Mouse (Mus musculus) cortical plate, adult 2 months (tissue): ENCODE results near the gene Fndc8. TPM values are rescaled to one million over a fixed set of nuclear protein-coding genes. Genes with fewer than 3 reads are reported as not detected.

ENCODE experiments used
- H3K27ac ChIP-seq: fragments of 200-500 bp; 2 replicates; pipeline ENCODE4 v1.5.1; 2012; ENCODE audit warnings: low read length, control low read depth, inconsistent platforms; ENCODE audit not compliant: insufficient read depth
- H3K4me1 ChIP-seq: fragments of 200-500 bp; 2 replicates; pipeline ENCODE4 v1.6.1; 2011; ENCODE audit warnings: low read length; ENCODE audit not compliant: control insufficient read depth, insufficient read depth
- H3K4me3 ChIP-seq: fragments of 200-500 bp; 2 replicates; pipeline ENCODE4 v1.5.1; 2011; ENCODE audit warnings: mild to moderate bottlenecking, low read length, control low read depth; ENCODE audit not compliant: insufficient read depth
- CTCF ChIP-seq: fragments of 200-500 bp; IDR thresholded peaks from 2 replicates; pipeline ENCODE4 v1.5.1; 2011; ENCODE audit warnings: mild to moderate bottlenecking, control low read depth, low read length; ENCODE audit not compliant: insufficient read depth; ENCODE audit errors: extremely low read depth
- POLR2A ChIP-seq: fragments of 200-500 bp; IDR thresholded peaks from 2 replicates; pipeline ENCODE4 v1.6.1; 2011; ENCODE audit warnings: mild to moderate bottlenecking, low read length, control low read depth; ENCODE audit not compliant: insufficient read depth; ENCODE audit errors: extremely low read depth
- polyA plus RNA-seq: library from polyadenylated mRNA; depleted of rRNA; stranded (reverse); fragments of >200 nt; gene quantifications from 2 replicates; pipeline ENCODE4 v1.2.3, GENCODE M21; 2012

Fndc8 gene
- polyA plus RNA-seq, 1 experiment = not detected

DNA sequence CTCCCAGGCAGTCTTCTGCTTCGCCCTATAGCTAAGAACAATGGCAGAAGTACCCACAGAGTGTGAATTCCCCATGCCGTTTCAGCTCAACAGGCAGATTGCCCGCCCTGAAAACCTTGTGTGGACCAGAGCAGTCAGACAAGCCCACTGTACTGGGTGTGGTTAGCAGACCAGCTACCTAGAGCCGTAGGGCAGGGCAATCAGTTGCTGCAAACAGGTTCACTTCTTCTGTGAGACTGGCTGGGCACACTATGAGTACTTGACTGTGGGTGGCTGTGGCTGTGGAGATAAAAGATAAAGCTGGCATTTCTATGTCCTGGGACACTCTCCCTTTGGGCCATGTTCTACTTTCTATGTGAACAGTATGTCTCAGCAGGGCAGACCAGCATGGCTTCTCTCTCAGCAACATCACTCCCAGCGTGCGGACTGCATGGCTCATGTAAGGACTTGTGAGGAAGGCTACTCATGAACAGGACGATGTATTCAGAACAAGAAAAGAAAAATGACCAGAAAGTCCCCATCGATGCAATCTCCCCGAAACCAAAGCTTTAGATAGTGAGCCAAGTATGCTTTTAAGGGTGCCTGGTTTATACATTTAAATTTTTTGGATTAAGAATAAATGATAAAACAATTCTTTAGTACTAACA lies 36.5 kb upstream of the Fndc8 start:
- Histone ChIP-seq H3K4me1 (no peaks in the 10 kb centered on the region), H3K27ac (no peak overlapping the region), H3K4me3 (no peak overlapping the region)
- TF ChIP-seq POLR2A = no peak
- TF ChIP-seq CTCF = no peak

DNA sequence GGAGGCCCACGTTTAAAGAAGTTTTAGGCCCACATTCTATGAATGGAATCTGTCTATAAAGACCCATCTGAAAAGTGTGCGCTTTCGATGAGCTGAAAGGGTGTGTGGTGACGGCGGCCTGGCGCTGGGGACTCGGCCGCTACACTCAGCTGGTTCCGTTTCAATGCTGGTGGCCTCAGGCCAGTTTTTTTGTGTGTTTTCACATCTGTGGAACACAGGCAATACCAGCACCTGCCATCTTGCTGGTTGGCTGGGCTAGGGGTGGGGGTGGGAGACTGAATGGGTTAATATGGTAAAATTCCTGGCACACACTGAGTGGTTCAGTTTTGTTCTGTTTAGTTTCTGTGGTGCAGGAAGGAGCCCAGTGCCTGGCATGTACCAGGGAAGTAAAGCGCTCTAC lies 35.9 kb upstream of the Fndc8 start:
- no peak overlapping the region for H3K27ac ChIP-seq
- TF ChIP-seq POLR2A = no peak
- no peak for TF ChIP-seq CTCF

DNA sequence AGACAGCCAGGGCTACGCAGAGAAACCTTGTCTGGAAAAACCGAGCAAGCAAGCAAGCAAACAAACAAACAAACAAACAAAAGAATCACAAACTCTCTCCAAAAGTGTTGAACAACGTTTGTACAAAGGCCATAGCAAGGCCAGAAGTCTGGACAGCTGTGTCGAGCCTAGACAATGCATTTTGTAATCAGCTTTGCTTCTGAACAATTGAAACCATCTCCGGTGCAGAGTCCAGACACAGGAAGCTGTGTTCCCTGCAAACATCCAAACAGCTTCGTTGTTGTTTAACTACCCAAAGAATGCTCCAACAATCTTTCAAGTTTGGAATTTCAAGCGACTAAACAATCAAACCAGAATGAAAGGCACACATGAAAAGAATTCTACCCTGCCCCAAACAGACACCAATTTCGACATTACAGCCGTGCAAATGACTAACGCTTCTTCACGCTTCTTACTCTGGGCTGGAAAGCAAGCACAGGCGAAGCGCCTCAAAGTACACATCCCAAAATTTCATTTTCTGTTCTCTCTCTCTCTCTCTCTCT lies 34.5 kb upstream of the Fndc8 start:
- TF ChIP-seq CTCF (no peak), POLR2A (no peak)
- no peak overlapping the region for H3K4me3 ChIP-seq
- peak overlapping the region; percentile 72; the same call in 1 of the 2 replicates for H3K27ac ChIP-seq

More for the DNA sequence above, 35.9 kb upstream of the Fndc8 start:
- Histone ChIP-seq H3K4me1 (no peaks in the 10 kb centered on the region), H3K4me3 (no peak overlapping the region)

DNA sequence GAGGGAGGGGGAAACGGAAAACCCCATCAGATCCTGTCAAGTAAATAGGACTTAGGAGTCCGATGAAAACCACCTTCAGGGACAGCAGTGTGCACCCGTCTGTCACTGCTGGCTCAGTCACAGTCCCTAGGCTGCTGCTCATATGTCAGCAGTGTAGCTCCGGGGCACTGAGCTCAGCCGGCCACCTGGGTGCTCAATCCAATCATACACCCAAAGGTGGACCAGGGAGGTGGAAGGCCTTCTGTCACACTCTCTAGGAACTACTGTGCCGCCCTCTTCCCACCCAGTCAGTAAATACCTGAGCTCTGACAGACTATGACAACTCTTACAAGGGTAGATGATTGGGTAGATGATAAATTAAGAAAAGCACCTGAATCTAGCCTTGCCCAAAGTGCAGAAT lies 31.2 kb upstream of the Fndc8 start:
- Histone ChIP-seq H3K4me3 (no peak overlapping the region), H3K4me1 (no peaks in the 10 kb centered on the region), H3K27ac (no peak overlapping the region)
- TF ChIP-seq CTCF (no peak), POLR2A (no peak)

More for the DNA sequence above, 34.5 kb upstream of the Fndc8 start:
- no peaks in the 10 kb centered on the region for H3K4me1 ChIP-seq

DNA sequence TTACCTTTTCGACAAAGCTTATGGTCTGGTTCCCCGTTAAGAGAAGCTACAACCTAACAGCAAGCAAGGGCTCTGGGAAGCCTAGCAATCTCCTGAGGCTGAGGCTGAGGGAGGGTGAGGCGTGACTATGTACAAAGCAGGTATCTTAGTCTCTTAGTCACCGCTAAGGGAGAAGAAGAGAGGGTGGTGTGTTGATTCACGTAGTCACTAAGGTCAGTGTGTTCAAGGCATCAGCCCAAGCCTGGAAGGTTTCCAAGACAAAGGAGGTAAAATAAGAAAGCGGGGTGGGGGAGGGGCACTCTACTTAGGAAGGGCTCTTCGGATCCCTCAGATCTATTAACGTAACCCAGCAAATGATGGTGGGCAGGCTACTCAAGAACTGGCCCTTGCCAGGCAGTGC lies 30.4 kb upstream of the Fndc8 start:
- Histone ChIP-seq H3K4me1 (no peaks in the 10 kb centered on the region), H3K4me3 (no peak overlapping the region), H3K27ac (no peak overlapping the region)
- TF ChIP-seq CTCF (no peak), POLR2A (no peak)

DNA sequence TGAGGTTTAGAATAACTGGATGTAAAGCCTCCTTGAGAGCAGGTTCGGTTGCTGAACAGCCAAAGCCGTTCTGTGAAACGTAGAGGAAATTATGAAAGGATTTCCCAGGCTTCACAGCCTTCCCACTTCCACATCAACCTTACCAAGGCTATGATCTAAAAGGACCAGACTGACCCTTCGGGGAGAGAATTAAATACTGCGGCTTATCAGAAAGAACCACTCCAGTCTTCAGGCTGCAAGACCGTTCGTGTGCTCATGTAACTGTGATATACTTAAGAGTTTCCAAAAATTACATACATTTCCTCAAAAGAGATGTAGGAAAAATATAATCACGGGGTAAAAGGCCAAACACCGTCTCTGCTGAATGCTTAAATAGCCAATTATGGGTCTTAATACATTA lies 29.3 kb upstream of the Fndc8 start:
- H3K4me1 ChIP-seq = no peaks in the 10 kb centered on the region
- no peak overlapping the region for H3K4me3 ChIP-seq
- TF ChIP-seq CTCF = no peak
- no peak for TF ChIP-seq POLR2A
- no peak overlapping the region for H3K27ac ChIP-seq

DNA sequence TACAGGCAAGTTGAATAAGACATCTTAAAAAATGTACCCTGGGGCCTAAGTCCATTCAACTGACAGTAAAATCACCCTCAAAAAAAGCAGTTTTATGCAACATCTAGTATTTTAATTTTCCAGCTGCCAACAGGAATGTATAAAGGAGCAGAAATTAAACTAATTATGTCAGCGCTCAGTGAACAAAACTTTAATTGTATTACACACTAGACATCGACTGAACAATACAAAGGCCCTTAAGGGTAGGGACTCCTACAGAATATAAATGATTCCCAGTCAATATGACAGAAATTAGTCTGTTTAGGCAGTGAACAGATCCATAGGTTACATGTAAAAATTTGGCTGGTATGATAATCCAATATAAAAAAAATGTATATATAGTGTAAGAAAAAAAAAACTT lies 28.9 kb upstream of the Fndc8 start:
- H3K27ac ChIP-seq = no peak overlapping the region
- no peaks in the 10 kb centered on the region for H3K4me1 ChIP-seq
- TF ChIP-seq CTCF (no peak), POLR2A (no peak)
- no peak overlapping the region for H3K4me3 ChIP-seq

DNA sequence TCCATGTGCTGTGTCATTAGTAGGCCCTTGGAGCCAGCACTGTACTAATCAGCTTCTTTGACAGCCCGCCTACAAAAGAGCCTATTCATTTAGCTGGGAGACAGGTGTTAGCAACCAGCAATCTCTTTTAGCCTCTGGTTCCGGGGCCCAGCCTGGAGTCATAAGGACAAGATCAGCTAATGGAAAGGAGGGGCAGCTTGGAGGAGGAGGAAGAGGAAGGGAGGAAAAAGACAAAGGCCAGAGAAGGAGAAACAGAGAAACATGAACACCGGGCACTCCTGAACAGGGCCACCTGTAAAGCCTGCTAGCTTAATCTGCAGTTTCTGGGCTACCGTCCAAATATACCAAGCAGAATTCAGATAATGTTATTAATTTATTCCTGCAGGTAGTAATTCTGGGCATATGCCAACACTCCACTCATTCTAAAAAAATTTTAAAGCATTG lies 28.4 kb upstream of the Fndc8 start:
- TF ChIP-seq CTCF (no peak), POLR2A (no peak)
- Histone ChIP-seq H3K4me1 (no peaks in the 10 kb centered on the region), H3K4me3 (no peak overlapping the region), H3K27ac (no peak overlapping the region)

DNA sequence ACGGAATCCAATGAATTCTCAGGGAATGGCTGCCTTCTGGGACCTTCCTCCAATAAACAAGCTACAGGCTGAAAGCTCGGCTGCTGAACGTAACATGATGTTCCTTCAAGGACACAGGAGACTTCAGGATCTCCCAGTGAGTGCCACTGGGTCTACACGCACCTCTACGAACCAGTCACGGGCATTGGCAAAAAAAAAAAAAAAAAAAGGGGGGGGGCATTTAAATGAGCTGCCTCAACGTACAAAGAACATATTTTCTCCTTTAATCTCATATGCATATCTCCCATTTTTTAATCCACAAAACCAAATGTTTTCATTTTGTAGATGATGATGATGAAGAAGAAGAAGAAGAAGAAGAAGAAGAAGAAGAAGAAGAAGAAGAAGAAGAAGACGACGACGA lies 26.0 kb upstream of the Fndc8 start:
- no peaks in the 10 kb centered on the region for H3K4me1 ChIP-seq
- no peak overlapping the region for H3K4me3 ChIP-seq
- no peak overlapping the region for H3K27ac ChIP-seq
- no peak for TF ChIP-seq POLR2A
- TF ChIP-seq CTCF = no peak

DNA sequence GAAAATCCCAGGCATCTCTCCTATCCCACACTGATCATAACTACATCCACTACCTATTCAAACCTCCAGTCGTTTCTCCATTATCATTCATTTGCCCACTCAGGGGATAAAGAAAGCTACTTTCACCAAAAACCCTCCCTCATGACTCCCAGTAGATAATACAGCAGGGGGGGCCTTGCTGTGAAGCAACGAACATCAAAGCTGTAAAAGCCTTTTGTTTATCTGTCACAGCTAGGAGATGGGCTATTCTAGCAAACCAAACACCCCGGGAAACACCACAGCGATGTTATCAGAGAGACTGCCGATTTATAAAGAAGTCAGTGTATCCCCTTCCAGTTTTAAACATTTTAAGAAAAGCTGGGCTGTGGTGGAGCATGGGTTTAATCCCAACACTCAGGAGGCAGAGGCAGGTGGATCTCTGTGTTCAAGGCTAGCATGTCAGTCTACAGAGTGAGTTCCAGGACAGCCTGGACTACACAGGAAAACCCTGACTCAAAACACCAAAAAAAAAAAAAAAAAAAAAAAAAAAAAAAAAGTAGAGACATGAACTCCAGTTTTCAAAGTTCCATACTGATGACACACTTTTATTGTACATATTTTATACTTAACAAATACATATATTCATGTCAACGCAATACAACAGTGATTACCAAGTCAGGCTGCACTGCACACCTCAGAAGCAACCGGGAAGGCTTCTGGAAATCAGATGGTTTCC lies 24.9 kb upstream of the Fndc8 start:
- Histone ChIP-seq H3K4me3 (no peak overlapping the region), H3K4me1 (no peaks in the 10 kb centered on the region)

More for the DNA sequence above, 24.9 kb upstream of the Fndc8 start:
- no peak overlapping the region for H3K27ac ChIP-seq
- no peak for TF ChIP-seq POLR2A
- TF ChIP-seq CTCF = no peak
